Mouse (Mus musculus) adrenal gland, adult 2 months (tissue): ENCODE data around the gene Mrc1. TPM values are rescaled to one million over a fixed set of nuclear protein-coding genes. Genes with fewer than 3 reads are reported as not detected.

Source experiments
- DNase-seq: peaks from one replicate; pipeline ENCODE4 v3.0.0; 2021
- microRNA-seq, 2 experiments: library from miRNA; unstranded; fragments of <30 nt; microRNA quantifications; one replicate each; pipeline ENCODE4 v1.2.0; 2021
- polyA plus RNA-seq: library from polyadenylated mRNA; depleted of rRNA; stranded (reverse); fragments of >200 nt; gene quantifications from 2 replicates; pipeline ENCODE4 v1.2.3, GENCODE M21; 2012; rRNA removed
- total RNA-seq, 2 experiments: library from RNA; stranded (reverse); gene quantifications; 2 replicates each; pipeline ENCODE4 v1.2.3; 2021

Gene Mrc1
- total and polyA plus RNA-seq, 3 experiments, result 0.77 to 20.1 (median 19.1) TPM

DNA sequence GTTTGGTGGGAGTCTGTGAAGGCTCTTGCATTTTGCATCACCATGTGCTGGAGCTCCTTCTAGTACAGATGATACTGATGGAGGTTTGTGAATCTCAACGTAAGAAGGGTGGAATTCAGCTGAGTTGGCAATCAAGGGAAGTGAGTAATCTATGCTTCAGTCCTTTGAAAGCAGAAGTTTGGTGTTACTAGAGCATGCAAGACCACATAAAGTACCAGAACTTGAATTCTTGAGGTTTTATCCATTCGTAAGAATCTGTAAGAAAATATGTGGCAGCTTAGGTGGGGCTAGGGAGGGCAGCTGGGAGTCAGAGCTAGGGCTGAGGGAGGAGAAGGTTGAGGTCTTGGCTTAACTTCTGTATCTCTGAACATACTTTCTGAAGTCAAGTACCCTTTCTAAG lies 15.5 kb downstream of the Mrc1 start:
- no peak for DNase-seq

GRCm38 (mm10) chr2:14249839-14250564 lies 20.8 kb downstream of the Mrc1 start:
- DNase-seq, result no peak

- no peak for DNase-seq
Measured at GRCm38 (mm10) chr2:14251938-14252337, 22.7 kb downstream of the Mrc1 start.

DNA sequence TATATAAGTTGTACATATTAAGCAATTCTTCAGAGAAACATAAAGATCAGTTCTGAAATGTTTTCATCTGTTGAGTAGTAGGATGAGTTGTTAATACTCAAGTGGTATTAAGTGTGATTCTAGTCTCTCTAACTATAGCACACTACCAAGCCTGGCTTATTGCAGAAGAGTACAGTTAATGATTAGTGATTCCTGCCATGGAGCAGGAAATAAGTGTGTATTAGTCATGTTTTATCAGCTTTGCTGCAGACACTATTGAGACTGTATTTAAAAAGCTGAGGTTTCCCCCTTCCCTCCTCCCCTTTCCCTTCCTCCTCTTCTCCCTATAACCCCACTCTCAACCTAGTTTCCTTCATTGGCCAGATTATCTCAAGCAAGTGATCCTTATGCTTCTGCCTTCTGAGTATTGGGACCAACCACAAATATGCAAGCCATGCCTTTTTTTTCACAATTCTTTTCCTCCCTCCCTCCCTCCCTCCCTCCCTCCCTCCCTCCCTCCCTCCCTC lies 29.2 kb downstream of the Mrc1 start:
- DNase-seq, result no peak

- DNase-seq, result no peak
Measured at GRCm38 (mm10) chr2:14262090-14262489, 32.9 kb downstream of the Mrc1 start.

DNA sequence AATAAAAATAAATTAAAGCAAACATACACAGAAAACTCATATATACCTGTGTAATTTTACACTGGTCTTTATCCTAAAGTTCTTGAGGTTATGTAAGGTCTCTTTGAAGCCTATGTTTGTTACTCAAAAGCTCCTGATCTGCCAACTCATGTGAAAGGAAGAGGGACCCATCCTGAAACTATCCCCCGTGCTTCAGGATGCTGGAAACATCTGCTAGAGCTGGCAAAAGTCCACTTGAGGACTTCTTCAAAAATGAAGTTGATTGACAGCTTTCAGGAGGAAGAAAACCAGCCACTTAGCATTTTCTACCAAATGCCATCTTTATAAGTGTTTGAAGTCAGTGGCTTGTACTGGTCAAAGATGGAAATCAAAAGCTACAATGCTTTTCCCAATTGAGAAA lies 40.0 kb downstream of the Mrc1 start:
- DNase-seq, result no peak

GRCm38 (mm10) chr2:14272088-14272487 lies 42.9 kb downstream of the Mrc1 start:
- DNase-seq, result no peak

DNA sequence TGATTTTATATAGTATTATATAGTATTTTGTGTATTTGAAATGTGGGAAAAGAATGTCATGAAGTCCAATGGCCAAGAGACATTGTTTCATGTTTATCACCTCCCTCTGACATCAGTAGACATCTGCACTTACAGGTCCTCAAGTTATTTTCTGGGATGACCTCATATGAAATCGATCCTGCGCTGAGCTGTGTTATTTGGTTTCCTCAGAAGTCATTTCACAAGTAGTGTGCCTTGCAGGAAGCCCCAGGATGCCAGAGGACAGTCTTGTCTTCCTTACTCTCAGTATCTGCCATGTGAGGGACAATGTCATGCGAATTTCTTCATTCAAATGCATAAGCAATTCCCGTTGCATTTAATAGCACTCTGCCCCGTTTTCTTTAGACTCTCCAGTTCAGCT lies 46.6 kb downstream of the Mrc1 start:
- no peak for DNase-seq

DNA sequence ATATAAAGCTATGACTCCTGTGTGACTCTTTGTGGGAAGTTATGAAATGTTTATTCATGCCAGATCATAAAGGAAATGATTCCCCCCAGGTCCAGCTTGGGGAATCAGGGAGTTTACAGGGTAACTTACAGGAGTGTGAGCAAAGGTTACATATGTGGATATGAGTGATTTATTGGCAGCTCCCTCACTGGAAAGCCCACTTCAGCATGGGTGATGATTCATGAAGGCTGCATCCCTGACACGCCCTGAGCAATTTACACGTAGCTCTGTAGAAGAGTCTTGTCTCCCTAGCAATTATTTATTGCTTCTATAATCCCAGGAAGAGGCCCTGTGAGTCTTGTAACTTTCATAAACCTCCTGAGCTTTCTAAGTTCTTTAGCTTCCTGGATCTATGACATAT lies 50.1 kb downstream of the Mrc1 start:
- no peak for DNase-seq

- no peak for DNase-seq
Measured at GRCm38 (mm10) chr2:14279795-14280194, 50.6 kb downstream of the Mrc1 start.

DNA sequence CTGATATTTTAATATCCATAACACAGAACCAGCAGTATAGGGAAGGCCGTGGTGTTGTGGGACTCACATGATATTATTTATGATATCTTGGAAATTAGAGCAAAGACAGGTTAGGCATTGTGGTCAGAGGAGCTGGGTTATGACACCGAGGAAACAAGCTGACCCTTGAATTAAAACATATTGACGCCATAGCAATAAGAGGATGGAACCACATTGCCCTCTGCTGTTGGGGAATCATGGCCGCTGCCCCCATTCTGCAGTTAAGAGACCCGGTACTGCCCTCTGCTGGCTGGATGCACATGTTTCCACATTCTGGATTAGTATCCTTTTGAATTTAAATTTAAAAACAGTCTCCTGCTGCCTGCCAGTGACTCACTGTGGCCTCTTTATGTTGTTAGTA lies 66.1 kb downstream of the Mrc1 start:
- peak; percentile 88 for DNase-seq

GRCm38 (mm10) chr2:14312505-14313380 lies 83.6 kb downstream of the Mrc1 start:
- DNase-seq, result no peak

DNA sequence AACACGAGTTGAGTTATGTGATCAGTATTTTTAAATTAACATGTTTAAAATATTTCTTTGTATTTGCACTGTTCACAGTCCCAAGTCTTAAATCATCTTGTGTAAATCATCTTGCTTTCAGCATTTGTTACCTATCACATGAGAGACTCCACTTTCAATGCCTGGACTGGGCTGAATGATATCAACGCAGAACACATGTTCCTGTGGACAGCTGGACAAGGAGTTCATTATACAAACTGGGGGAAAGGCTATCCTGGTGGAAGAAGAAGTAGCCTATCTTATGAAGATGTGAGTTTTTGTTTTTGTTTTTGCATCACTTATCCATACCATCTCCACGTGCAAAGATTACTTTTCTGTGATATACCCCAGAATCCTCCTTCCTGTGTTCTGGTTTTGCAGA lies 85.9 kb downstream of the Mrc1 start:
- DNase-seq, result no peak

- peak; percentile 76 for DNase-seq
Measured at GRCm38 (mm10) chr2:14341652-14342308, 112.6 kb downstream of the Mrc1 start.

DNA sequence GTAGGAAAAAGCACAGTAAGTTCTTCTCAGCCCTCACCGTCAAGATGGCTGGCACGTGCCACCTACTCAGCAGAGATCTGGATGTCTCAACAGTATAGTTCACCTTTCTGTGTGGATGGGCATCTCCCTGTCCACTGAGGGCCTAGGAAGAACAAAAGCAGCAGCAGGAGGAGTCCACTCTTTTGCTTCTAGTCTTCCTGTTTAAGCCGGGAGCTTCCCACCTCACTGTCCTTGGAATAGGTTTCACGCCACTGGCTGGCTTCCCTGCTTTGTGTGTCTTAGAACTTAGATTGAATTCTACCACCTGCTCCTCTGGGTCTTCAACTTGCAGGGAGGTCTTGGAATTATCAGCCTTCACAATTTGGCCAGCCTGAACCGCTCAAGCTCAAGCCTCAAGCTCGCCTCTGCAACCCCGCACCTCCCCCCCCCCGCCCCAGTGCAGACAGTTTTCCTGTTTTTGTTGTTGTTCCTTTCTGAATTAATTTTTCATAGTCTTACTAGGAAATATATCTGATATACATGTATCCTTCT lies 113.2 kb downstream of the Mrc1 start:
- no peak for DNase-seq

Small RNA genes within 50 kb of the gene (microRNA-seq; reads per million reads assigned to microRNA genes)
- gene Mir511, result 9.7 to 10.3 reads per million in 2 experiments

Other genes starting within 250 kb of the Mrc1 start
- gene Hacd1, start 173.3 kb upstream of the Mrc1 start, total RNA-seq, result 10 to 100 TPM; 23.3 to 35.1 TPM
- 37.2 and 41.8 TPM in 2 replicates for gene Hacd1, start 173.3 kb upstream of the Mrc1 start, polyA plus RNA-seq
- 10 to 100 TPM; 49.0 to 52.6 TPM for gene Stam, start 155.3 kb upstream of the Mrc1 start, total RNA-seq
- gene Stam, start 155.3 kb upstream of the Mrc1 start, polyA plus RNA-seq, result 19.4 and 30.4 TPM in 2 replicates
- not detected for gene Tmem236, start 54.9 kb upstream of the Mrc1 start, total RNA-seq
- gene Tmem236, start 54.9 kb upstream of the Mrc1 start, polyA plus RNA-seq, result 0.02 TPM in 1 of 2 replicates, not detected in the other
- gene Slc39a12, start 158.9 kb downstream of the Mrc1 start, total RNA-seq, result under 1 TPM; 0.14 to 0.17 TPM
- not detected in 2 replicates for gene Slc39a12, start 158.9 kb downstream of the Mrc1 start, polyA plus RNA-seq